Mouse (Mus musculus) gonadal fat pad, adult 2 months (tissue): ENCODE measurements around the gene Cabp7. TPM values are rescaled to one million over a fixed set of nuclear protein-coding genes. Genes with fewer than 3 reads are reported as not detected.

ENCODE experiments used
- DNase-seq: peaks from one replicate; pipeline ENCODE4 v3.0.0-alpha.2; 2012; ENCODE audit warnings: low read depth
- polyA plus RNA-seq: library from polyadenylated mRNA; depleted of rRNA; stranded (reverse); fragments of >200 nt; gene quantifications from 2 replicates; pipeline ENCODE4 v1.2.3, GENCODE M21; 2012; rRNA removed

Gene Cabp7
- polyA plus RNA-seq, 1 experiment: 0.07 TPM

DNA sequence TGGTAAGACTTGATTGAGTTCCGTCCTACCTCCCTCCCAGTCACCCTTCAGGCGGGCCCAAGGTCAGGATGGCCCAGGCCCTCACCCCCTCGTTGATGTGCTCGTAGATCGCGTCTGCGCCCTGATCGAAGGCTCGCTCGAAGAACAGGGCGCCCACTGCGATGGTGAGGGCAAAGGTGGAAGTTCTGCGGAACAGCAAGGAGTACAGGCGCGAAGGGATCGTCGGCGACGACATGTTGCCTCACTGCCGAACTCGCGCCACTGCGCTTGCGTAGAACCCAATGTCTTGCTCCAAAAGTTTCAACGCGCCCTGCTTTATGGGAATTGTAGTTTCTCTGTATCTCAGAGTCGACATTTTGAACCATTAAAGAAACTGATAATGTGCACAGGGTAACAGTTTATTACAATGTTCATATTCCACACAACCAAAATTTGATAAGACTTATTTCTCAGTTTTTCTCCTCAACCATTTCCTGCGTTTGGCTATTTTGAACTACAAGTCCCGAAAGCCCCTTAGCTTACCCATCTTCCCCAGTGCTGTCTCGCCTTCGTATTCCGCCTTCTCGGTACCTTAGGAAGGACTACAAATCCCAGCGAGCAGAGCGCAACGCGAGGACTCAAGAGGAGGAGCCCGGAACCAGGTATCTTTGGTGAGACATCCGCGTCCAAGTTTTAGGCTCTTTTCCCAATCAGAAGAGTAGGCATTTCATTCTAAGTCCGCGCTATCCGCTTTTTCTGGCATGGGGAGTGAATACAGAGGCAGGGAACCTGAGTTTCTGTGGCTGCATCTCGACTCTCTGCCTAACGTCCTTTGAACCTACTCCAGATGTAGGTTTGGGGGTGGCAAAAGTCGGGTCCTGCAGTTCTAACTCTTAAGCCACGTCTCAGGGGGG, 42.3 kb downstream of the Cabp7 start, which contains the start of the genes Uqcr10 and Zmat5:
Uqcr10 (minus strand) TSS at position 271 of the 893 bp plus-strand sequence.
Zmat5 (plus strand) TSS at position 607 of the 893 bp plus-strand sequence.
- DNase-seq: peak; percentile 92

GRCm38 (mm10) chr11:4703688-4704071, 42.9 kb downstream of the Cabp7 start:
- no peak for DNase-seq

DNA sequence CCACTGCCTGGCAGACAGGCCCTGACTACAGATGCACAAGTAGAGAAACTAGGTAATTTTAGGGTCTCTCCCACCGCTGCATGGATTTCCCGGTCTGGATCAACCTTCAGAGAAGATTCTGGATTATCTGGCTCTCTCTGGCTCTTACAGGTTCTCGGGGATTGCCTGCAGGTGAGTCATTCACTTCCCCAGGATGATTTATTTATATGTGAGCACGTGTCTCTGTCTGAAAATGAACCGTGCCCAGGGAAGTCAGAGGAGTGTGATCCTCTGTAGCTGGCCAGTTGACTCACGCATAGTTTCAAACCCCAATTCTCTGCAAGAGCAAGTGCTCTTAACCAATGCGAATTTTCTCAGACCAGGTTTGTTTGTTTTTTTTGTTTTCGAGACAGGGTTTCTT, 45.9 kb downstream of the Cabp7 start:
- no peak for DNase-seq

- DNase-seq: no peak
These were observed 49.3 kb downstream of the Cabp7 start for GRCm38 (mm10) chr11:4697043-4697983.

DNA sequence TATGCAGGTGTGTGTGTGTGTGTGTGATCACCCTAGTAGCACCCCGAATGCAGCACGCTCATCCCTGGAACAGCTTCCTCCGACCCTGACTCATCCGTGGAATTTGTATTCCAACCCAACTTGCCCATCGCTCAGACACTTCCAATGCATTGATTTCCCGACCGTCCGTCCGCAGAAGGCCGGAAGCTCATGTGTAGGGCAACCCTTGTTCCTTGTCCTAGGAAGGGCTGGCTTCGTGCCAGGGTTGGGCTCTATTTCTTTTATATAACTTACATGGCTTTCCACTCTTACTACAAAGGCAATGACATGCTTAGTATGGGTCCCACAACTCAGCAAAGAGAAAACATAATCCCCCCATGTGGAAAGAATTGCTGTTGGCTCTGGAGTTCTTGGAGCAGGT, 54.4 kb downstream of the Cabp7 start:
- DNase-seq: no peak

- DNase-seq: no peak
These were observed 55.4 kb downstream of the Cabp7 start for GRCm38 (mm10) chr11:4691213-4691612.

GRCm38 (mm10) chr11:4690353-4690752, 56.2 kb downstream of the Cabp7 start:
- no peak for DNase-seq

DNA sequence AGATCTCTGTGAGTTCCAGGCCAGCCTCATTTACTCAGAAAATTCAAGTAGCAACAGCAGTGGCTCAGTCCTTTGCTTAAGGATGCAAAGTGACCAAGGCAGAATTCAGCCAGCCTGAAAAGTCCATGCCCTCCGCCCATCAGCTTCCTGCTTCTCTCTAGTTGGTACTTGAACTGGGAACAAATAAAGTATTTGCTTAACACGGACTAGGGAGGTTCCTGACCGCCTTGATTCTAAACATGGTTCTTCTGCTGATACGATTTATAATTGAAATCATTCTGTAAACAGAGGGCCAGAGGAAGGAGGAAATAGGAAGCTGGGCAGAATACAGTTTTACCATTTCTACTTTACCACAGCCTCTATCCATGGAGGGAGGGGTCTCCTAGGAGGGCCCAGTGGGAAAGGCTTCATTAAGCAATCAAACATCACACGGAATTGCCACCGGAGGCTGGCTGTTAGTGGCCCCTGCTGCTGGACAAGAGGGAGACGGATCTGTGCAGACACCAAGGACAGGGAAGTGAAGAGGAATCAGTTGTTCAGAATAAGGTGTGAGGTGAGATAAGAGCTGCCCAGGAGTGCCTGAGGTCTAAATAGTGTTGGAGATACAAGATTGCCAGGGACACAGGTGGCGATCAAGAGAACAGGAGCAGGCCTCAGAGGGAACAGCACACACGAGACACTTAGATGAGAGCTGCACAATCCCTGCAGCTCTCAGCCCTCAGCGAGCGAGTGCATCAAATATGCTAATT, 57.8 kb downstream of the Cabp7 start:
- no peak for DNase-seq

GRCm38 (mm10) chr11:4687874-4688273, 58.7 kb downstream of the Cabp7 start:
- DNase-seq: no peak

DNA sequence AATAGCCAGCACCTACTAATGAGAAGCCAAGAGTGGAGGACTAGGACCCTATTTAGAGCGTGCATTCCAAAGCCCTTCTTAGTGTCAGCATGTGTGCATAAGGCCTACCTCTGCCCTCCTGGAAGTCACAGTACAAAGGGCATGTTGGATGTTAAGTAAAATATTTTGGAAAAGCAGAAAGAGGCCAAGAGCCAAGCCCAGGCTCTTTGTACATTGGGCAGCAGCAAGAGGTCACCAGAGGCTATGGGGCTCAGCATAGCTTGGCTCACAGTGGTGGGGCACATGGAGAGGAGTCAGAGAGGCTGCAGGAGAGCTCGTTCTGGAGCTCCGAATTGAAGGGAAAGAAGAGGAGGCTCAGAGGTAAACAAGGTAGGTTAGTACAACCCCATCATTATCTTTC, 59.6 kb downstream of the Cabp7 start:
- DNase-seq: no peak

Other genes with a start within 250 kb of the Cabp7 start
- 33.3 and 34.1 TPM in 2 replicates for gene Mtmr3, start 151.9 kb downstream of the Cabp7 start, polyA plus RNA-seq
- gene Gm11032, start 126.7 kb downstream of the Cabp7 start, polyA plus RNA-seq: not detected in 2 replicates
- 14.5 and 16.7 TPM in 2 replicates for gene Ascc2, start 109.0 kb downstream of the Cabp7 start, polyA plus RNA-seq
- gene Uqcr10, start 42.4 kb downstream of the Cabp7 start, polyA plus RNA-seq: 542 and 896 TPM in 2 replicates
- 32.7 and 38.8 TPM in 2 replicates for gene Zmat5, start 42.1 kb downstream of the Cabp7 start, polyA plus RNA-seq
- gene Nf2, start 102.8 kb upstream of the Cabp7 start, polyA plus RNA-seq: 41.0 and 45.8 TPM in 2 replicates
- gene Nipsnap1, start 127.2 kb upstream of the Cabp7 start, polyA plus RNA-seq: 19.6 and 19.9 TPM in 2 replicates
- 17.9 and 21.3 TPM in 2 replicates for gene Thoc5, start 148.5 kb upstream of the Cabp7 start, polyA plus RNA-seq
- gene Nefh, start 201.3 kb upstream of the Cabp7 start, polyA plus RNA-seq: 0.03 and 0.16 TPM in 2 replicates
- 102 and 104 TPM in 2 replicates for gene Ap1b1, start 240.0 kb upstream of the Cabp7 start, polyA plus RNA-seq